Mouse (Mus musculus) heart, embryonic 14.5 days (tissue): ENCODE data around the gene Lrrc61. TPM values are rescaled to one million over a fixed set of nuclear protein-coding genes. Genes with fewer than 3 reads are reported as not detected.

Source experiments
- ATAC-seq: fragments of 200-750 bp; cut with Nextera tagmentation; 2 replicates; pipeline ENCODE4 v1.8.0; 2017; ENCODE audit warnings: low read depth, moderate TSS enrichment; ENCODE audit not compliant: insufficient number of reproducible peaks, insufficient read depth, low FRiP score
- H3K27ac ChIP-seq, 2 experiments: fragments of 200-500 bp in 1 of 2; fragments of 300-500 bp in 1 of 2; sonication (generic) in 1 of 2; replicated peaks in 1 of 2; 2 replicates each; pipeline ENCODE4 v1.5.1; 2012 to 2014; ENCODE audit warnings: low read depth in 2 of 2, low read length in 2 of 2, control low read depth in 1 of 2, mild to moderate bottlenecking in 1 of 2, mixed read lengths in 1 of 2; ENCODE audit not compliant: control insufficient read depth in 1 of 2, insufficient read depth in 1 of 2
- H3K27me3 ChIP-seq: fragments of 300-500 bp; sonication (generic); 2 replicates; pipeline ENCODE4 v1.6.1; 2014; ENCODE audit warnings: mild to moderate bottlenecking, low read length, control low read depth; ENCODE audit not compliant: control insufficient read depth, insufficient read depth
- H3K36me3 ChIP-seq: fragments of 300-500 bp; sonication (generic); 2 replicates; pipeline ENCODE4 v1.6.1; 2014; ENCODE audit warnings: mild to moderate bottlenecking, control low read depth, low read length, mixed read lengths; ENCODE audit not compliant: control insufficient read depth, insufficient read depth
- H3K4me1 ChIP-seq, 2 experiments: fragments of 200-500 bp in 1 of 2; fragments of 300-500 bp in 1 of 2; sonication (generic) in 1 of 2; 2 replicates each; pipeline ENCODE4 v1.6.1; 2012 to 2014; ENCODE audit warnings: low read length in 2 of 2, control low read depth in 1 of 2, mixed read lengths in 1 of 2; ENCODE audit not compliant: control insufficient read depth in 2 of 2, insufficient read depth in 2 of 2
- H3K4me2 ChIP-seq: fragments of 300-500 bp; sonication (generic); 2 replicates; pipeline ENCODE4 v1.6.1; 2014; ENCODE audit warnings: mild to moderate bottlenecking, low read length
- H3K4me3 ChIP-seq, 2 experiments: fragments of 200-500 bp in 1 of 2; fragments of 300-500 bp in 1 of 2; sonication (generic) in 1 of 2; 2 replicates each; pipeline ENCODE4 v1.5.1; 2012 to 2014; ENCODE audit warnings: low read length in 2 of 2, mild to moderate bottlenecking in 2 of 2, control low read depth in 1 of 2, low read depth in 1 of 2, moderate library complexity in 1 of 2; ENCODE audit not compliant: control insufficient read depth in 1 of 2, insufficient read depth in 1 of 2
- H3K9ac ChIP-seq: fragments of 300-500 bp; sonication (generic); 2 replicates; pipeline ENCODE4 v1.6.1; 2014; ENCODE audit warnings: mild to moderate bottlenecking, low read length
- H3K9me3 ChIP-seq: fragments of 300-500 bp; sonication (generic); 2 replicates; pipeline ENCODE4 v1.6.1; 2016; ENCODE audit warnings: low read length, control low read depth; ENCODE audit not compliant: control insufficient read depth
- WGBS: fragments of 180-500 bp; shearing (Covaris S2); extraction: QIAGEN DNeasy Blood & Tissue Kit; methylation state at CpG from one replicate; pipeline ENCODE4 v1.1.7; 2014; 5-methylcytosine and 5-hydroxymethylcytosine counted together
- polyA plus RNA-seq: library from polyadenylated mRNA; unstranded; fragments of >200 nt; fragmentation: Nextera tagmentation; extraction: Ambion mirVana; gene quantifications from 2 replicates; pipeline ENCODE4 v1.2.1, GENCODE M21; 2014

Lrrc61 gene
- polyA plus RNA-seq, 1 experiment from 2014 or later = 4.9 TPM

DNA sequence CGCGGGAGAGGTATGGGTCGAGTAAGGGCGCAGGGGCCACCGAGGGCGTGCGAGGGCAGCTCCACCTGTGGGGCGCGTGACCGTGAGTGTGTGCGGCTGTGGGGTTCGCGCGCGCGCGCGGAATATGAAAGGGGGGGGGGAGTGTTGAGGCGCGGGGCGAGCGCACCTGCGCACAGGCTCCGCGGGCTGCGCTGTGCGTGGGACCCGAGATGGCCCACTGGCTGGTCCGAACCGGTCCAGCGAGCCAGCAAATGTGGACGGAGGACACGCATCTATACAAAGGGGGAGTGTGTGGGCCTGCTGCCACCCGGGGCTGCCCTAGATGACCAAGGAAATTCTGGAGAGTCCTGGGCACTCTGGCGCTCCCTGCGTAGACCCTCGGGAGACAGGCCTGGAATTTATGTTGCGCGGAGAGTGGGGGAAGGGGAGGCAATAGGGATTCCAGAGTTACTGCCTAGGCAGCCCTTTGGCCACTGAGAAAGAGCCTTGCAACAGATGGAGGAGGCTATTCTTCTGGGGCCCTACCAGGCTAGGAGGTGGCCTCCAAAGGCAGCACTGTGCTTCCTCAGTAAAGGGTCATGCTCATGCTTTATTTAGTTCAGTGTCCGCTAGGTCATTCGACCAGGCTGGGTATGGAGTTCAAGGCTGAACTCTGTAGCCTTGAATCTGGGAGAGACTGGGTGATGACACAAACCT, 39.6 kb downstream of the Lrrc61 start:
- ATAC-seq = peak; percentile 19; the same call in 1 of the 2 replicates
- no peaks in the 10 kb centered on the region for H3K27me3 ChIP-seq
- H3K9ac ChIP-seq = peak overlapping the region; percentile 94
- peak overlapping the region; percentile 88 for H3K4me2 ChIP-seq
- peaks cover 20 to 26% of the 10 kb centered on the region in 2 experiments for H3K4me1 ChIP-seq
- H3K36me3 ChIP-seq = peaks cover 39% of the 10 kb centered on the region
- peak overlapping the region; percentile 90 to 92 for H3K27ac ChIP-seq
- H3K9me3 ChIP-seq = peaks cover 20% of the 10 kb centered on the region
- peak overlapping the region; percentile 74 to 95 for H3K4me3 ChIP-seq
- 1% methylated on average over 37 of the region's 41 CpGs for WGBS

DNA sequence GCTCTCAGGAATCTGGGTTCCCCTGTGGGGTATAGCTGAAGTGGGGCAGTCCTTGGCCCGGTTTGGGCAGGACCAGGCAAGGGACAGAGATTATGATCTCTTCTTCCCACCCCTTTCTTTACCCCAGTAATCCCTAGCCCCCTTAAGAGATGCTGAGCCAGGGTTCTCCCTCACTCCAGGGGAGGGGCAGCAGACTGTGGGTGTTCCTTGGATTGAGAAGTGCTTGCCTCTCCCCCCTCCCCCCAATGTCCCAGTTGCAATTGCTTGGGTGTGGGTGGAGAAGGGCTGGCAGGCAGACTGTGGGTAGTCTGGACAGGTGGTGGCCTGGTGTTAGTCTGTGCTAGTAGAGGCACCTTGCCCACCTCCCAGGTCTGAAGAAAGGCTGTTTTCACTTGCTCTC, 40.7 kb downstream of the Lrrc61 start:
- Histone ChIP-seq H3K4me3 (peak overlapping the region; percentile 6 to 74; a peak in 1 of 4 replicates), H3K9ac (peak overlapping the region; percentile 94), H3K4me1 (peaks cover 12 to 16% of the 10 kb centered on the region in 2 experiments), H3K4me2 (peak overlapping the region; percentile 88), H3K27me3 (no peaks in the 10 kb centered on the region), H3K36me3 (peaks cover 50% of the 10 kb centered on the region), H3K27ac (no peak overlapping the region), H3K9me3 (peaks cover 20% of the 10 kb centered on the region)
- WGBS = 67% methylated on average over 1 of the region's 1 CpGs
- no peak for ATAC-seq

DNA sequence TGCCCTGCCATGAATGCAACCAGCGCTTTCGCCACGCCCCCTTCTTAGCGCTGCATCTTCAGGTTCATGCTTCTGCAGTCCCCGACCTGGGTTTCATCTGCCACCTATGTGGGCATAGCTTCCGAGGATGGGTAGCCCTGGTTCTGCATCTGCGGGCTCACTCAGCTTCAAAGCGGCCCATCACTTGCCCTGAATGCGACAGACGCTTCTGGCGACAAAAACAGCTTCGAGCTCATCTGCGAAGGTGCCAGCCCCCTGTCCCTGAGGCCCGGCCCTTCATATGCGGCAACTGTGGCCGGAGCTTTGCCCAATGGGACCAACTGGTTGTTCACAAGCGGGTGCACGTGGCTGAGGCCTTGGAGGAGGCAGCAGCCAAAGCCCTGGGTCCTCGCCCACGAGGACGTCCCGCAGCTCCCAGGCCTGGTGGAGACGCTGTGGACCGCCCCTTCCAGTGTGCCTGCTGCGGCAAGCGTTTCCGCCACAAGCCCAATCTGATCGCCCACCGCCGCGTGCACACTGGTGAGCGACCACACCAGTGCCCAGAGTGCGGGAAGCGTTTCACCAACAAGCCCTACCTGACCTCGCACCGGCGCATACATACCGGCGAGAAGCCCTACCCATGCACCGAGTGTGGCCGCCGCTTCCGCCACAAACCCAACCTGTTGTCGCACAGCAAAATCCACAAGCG, 42.1 kb downstream of the Lrrc61 start:
- H3K9ac ChIP-seq = no peak overlapping the region
- peaks cover 54% of the 10 kb centered on the region for H3K36me3 ChIP-seq
- no peaks in the 10 kb centered on the region for H3K27me3 ChIP-seq
- H3K4me1 ChIP-seq = peaks cover 12 to 19% of the 10 kb centered on the region in 2 experiments
- H3K4me3 ChIP-seq = no peak overlapping the region
- H3K27ac ChIP-seq = no peak overlapping the region
- H3K9me3 ChIP-seq = peaks cover 20% of the 10 kb centered on the region
- H3K4me2 ChIP-seq = no peak overlapping the region
- no peak for ATAC-seq
- 93% methylated on average over 44 of the region's 45 CpGs for WGBS

DNA sequence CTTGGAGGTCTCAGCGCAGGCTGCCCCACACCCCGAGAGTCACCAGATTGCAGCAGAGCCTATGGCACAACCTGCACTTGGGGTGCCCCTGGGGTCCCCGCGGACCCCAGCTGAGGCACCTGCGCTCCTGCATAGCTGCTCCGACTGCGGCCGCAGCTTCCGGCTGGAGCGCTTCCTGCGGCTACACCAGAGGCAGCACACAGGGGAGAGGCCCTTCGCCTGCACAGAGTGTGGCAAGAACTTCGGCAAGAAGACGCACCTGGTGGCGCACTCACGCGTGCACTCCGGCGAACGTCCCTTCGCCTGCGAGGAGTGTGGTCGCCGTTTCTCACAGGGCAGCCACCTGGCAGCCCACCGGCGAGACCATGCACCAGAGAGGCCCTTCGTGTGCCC, 42.6 kb downstream of the Lrrc61 start:
- Histone ChIP-seq H3K9me3 (peaks cover 20% of the 10 kb centered on the region), H3K4me2 (no peak overlapping the region), H3K4me3 (no peak overlapping the region), H3K27me3 (no peaks in the 10 kb centered on the region), H3K9ac (no peak overlapping the region), H3K4me1 (peaks cover 12 to 19% of the 10 kb centered on the region in 2 experiments), H3K36me3 (peaks cover 54% of the 10 kb centered on the region), H3K27ac (no peak overlapping the region)
- ATAC-seq = no peak
- WGBS = 95% methylated on average over 27 of the region's 27 CpGs

DNA sequence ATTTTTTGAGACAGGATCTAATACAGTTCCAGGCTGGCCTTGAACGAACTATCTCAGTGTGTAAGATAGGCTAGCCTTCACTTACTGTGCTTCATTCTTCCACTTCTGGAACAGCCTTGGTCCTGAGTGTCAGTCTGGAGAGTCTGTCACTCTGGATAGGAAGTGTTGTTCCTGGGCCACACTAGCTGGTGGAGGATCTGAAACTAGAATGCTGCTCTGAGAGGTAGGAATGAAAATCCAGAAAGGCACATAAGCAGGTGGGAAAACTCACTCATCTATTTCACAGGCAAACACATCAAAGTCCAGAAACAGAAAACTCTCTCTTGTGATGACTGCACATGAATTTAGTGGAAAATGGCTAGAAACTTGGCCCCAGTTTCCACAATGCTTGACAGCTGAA, 46.0 kb downstream of the Lrrc61 start:
- Histone ChIP-seq H3K27me3 (no peaks in the 10 kb centered on the region), H3K4me3 (no peak overlapping the region), H3K4me1 (peaks cover 0 to 11% of the 10 kb centered on the region in 2 experiments; a peak in 1 of 4 replicates), H3K9ac (no peak overlapping the region), H3K9me3 (peaks cover 20% of the 10 kb centered on the region), H3K27ac (no peak overlapping the region), H3K4me2 (no peak overlapping the region), H3K36me3 (peaks cover 50% of the 10 kb centered on the region)
- 83% methylated on average over 1 of the region's 1 CpGs for WGBS
- no peak for ATAC-seq

DNA sequence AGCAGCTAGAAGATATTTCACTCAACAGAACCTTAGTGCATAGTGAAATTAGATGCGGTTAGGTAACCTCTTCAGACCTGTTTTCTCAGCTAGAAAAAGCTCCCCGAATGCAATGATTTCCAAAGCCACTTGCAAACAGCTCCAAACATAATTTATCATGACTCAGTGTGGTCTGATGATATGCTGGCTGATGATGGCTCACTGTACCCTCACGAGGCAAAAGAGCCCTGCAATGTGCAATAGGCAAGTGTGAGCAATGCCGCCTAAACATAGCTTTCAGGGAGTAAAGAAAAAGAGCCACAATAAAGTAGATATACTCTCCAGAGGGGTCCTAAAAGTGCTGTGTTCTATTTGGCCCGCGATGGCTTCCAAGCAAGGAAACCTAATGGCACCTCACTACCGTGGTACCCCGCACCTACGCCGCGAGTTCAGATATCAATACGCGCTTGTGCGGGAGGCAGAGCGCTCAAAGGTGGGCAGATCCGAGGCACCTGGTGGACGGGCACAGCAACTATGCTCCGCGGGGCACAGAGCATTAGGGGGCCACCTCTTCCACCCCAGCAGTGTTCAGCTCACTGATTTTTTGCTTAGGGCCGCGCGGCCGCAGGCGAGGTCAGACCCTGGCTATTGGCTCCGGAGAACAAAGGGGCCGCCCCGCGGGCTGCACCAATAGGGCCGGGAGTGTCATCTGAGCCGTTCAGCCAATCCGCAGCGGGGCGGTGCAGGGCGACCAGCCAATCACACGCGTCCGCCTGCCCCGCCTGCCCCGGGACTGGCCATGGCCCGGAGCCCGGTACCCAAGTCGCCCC, 46.9 kb downstream of the Lrrc61 start, which contains the start of gene Zfp775:
TSS of gene Zfp775 (plus strand) at position 793 of the 809 bp plus-strand sequence.
- H3K9me3 ChIP-seq = peaks cover 16% of the 10 kb centered on the region
- H3K27me3 ChIP-seq = no peaks in the 10 kb centered on the region
- ATAC-seq = peak; percentile 99
- H3K4me3 ChIP-seq = peak within 1 kb of the TSS; percentile 80 to 81
- peak within 1 kb of the TSS; percentile 92 for H3K4me2 ChIP-seq
- WGBS = 5% methylated on average over 42 of the region's 42 CpGs
- peaks cover 42% of the 10 kb centered on the region for H3K36me3 ChIP-seq
- peak within 1 kb of the TSS; percentile 88 for H3K9ac ChIP-seq
- H3K4me1 ChIP-seq = peaks cover 0 to 11% of the 10 kb centered on the region in 2 experiments; a peak in 1 of 4 replicates
- H3K27ac ChIP-seq = peak within 1 kb of the TSS; percentile 80 to 84

DNA sequence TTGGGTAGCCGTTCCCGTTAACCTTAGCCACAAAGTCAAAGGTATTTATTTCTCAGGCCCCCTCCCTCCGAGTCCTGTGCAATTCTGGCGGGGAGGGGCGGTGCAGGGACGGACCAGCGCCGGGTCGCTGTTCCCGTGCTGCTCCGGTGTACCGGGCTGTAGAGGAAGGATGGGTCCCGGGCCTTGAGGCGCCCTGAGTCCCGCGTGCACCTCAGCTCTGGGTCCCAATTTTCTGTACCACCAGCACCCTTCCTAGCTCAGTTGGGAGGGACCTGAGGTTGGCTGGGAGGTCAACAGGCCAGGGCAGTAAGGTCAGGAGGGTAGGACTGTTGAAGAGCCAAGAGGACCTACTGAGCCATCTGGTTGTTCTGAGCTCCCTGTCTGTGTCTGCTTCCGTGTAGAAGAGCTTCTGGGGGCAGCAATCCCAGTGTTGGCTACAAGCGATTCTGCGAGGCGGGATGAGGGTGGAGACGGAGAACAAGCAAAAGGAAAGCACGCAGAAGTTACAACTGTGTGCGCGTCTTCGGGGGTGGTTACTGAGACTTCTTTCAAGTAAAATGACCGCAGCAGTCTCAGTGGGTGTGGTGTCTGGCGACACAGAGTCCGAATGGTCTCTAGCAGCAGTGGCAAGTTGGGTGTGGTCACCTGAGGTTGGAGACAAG, 47.6 kb downstream of the Lrrc61 start:
- peaks cover 34% of the 10 kb centered on the region for H3K36me3 ChIP-seq
- WGBS = 1% methylated on average over 27 of the region's 28 CpGs
- peaks cover 9% of the 10 kb centered on the region for H3K9me3 ChIP-seq
- peak; percentile 64 for ATAC-seq
- H3K27ac ChIP-seq = peak overlapping the region; percentile 49 to 84
- peak overlapping the region; percentile 88 for H3K9ac ChIP-seq
- H3K4me1 ChIP-seq = peaks cover 0 to 11% of the 10 kb centered on the region in 2 experiments; a peak in 1 of 4 replicates
- no peaks in the 10 kb centered on the region for H3K27me3 ChIP-seq
- peak overlapping the region; percentile 80 to 81 for H3K4me3 ChIP-seq
- peak overlapping the region; percentile 92 for H3K4me2 ChIP-seq
